Mouse (Mus musculus): ENCODE measurements around the gene Carmil2. TPM values are rescaled to one million over a fixed set of nuclear protein-coding genes. Genes with fewer than 3 reads are reported as not detected.

Gene Carmil2
- polyA plus RNA-seq, 2 experiments = 0.63 to 2.3 TPM

DNA sequence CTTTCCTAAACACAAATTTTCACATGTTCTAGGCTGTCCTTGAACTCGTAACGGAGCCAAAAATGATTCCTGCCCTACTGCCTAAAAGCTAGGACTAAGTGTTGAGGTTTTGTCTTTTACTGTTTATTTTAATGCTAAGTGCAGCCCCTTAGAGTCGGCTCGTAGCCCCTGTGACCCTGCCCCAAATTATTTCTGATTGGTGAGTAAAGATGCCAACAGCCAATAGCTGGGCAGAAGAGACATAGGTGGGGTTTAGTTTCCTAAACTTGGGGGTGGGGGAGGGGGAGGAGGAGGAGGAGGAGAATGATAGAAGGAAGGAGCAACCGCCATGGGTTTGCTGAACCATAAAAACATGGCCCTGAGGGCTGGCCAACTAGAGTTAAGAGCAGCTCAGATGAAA, 39.7 kb downstream of the Carmil2 start:
- no peak for TF ChIP-seq POLR2A (IDR thresholded peaks at IDR 0.05; ENCODE audit: borderline replicate concordance, extremely low read depth, insufficient read depth, insufficient read length)
- 73% methylated on average over 5 of the region's 5 CpGs for WGBS
- DNase-seq (ENCODE audit: low spot score) (no peak), ATAC-seq (ENCODE audit: low FRiP score, low read depth) (no peak)
- Histone ChIP-seq H3K27me3 (ENCODE audit: control insufficient read depth, insufficient read depth, low read length) (no peaks in the 10 kb centered on the region), H3K9me3 (ENCODE audit: control insufficient read depth, low read length) (no peaks in the 10 kb centered on the region), H3K27ac (replicated peaks; ENCODE audit: low read depth, low read length) (no peak overlapping the region), H3K4me2 (replicated peaks; ENCODE audit: low read depth, low read length, severe bottlenecking) (no peak overlapping the region), H3K9ac (ENCODE audit: low read depth, low read length, severe bottlenecking) (no peak overlapping the region), H3K4me1 (ENCODE audit: control insufficient read depth, insufficient read depth, low read length) (no peaks in the 10 kb centered on the region), H3K4me3 (replicated peaks; ENCODE audit: low read length) (no peak overlapping the region), H3K36me3 (ENCODE audit: control insufficient read depth, insufficient read depth, low read length) (peaks cover 37% of the 10 kb centered on the region)

DNA sequence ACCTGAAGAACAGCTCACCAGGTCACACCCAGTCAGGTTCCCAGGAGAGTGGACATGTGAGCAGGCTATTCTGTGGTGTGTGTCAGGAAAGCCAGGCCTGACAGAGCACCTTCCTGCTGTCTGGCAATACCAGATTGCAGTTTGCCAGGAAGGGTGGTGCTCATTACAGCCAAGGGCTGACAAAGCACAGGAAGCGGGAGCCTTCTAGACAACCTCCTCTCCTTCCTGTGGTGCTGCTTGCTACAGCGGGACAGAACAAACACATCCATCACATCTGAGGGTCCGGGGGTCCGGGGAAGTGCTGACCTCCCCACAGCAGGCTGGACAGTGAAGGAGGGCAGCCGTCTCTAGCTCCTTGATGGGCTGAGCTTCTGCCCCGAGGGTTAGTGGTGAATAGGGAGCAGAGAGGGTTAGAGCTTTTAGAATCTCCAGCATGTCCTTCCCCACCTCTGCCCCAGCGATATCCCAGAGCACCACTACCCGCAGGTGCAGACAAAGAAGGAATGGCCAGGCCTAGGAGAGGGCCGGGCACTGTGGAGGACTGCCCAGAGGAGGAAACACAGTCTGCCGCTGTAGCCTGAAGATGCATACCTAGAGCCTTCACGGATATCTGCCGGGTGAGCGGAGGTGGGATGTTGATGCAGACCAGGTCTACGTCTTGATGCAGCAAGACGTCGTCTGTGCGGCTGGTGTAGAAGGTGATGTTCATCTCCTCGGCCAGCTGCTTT, 41.5 kb downstream of the Carmil2 start:
- H3K27ac ChIP-seq (replicated peaks; ENCODE audit: low read depth, low read length) = no peak overlapping the region
- DNase-seq (ENCODE audit: low spot score) (peak; percentile 17), ATAC-seq (ENCODE audit: low FRiP score, low read depth) (no peak)
- H3K36me3 ChIP-seq (ENCODE audit: control insufficient read depth, insufficient read depth, low read length) = peaks cover 32% of the 10 kb centered on the region
- no peak overlapping the region for H3K4me3 ChIP-seq (replicated peaks; ENCODE audit: low read length)
- H3K4me2 ChIP-seq (replicated peaks; ENCODE audit: low read depth, low read length, severe bottlenecking) = no peak overlapping the region
- H3K9me3 ChIP-seq (ENCODE audit: control insufficient read depth, low read length) = no peaks in the 10 kb centered on the region
- no peak overlapping the region for H3K9ac ChIP-seq (ENCODE audit: low read depth, low read length, severe bottlenecking)
- no peaks in the 10 kb centered on the region for H3K27me3 ChIP-seq (ENCODE audit: control insufficient read depth, insufficient read depth, low read length)
- 89% methylated on average over 18 of the region's 18 CpGs for whole genome bisulfite sequencing
- H3K4me1 ChIP-seq (ENCODE audit: control insufficient read depth, insufficient read depth, low read length) = no peaks in the 10 kb centered on the region
- TF ChIP-seq POLR2A (IDR thresholded peaks at IDR 0.05; ENCODE audit: borderline replicate concordance, extremely low read depth, insufficient read depth, insufficient read length) = no peak

DNA sequence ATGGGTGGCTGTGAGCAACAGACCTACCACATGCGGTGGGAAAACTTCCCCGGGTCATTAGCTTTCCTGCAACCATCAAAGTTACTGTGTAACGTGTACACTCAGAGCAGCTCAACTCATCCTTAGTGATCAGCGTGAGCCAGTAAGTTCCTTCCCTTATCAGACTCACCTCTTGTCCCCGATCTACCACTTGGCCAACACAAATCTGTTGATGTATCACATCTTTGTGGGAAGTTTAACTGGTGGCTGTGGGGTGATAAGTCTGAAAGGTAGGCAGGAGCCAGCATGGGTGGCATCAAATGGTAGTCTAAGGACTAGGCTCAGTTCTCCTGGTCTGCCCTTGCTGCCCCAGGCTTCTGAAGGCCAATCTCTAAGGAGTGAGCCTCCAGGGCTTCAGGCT, 46.1 kb downstream of the Carmil2 start:
- H3K27me3 ChIP-seq (ENCODE audit: control insufficient read depth, insufficient read depth, low read length) = no peaks in the 10 kb centered on the region
- H3K27ac ChIP-seq (replicated peaks; ENCODE audit: low read depth, low read length) = no peak overlapping the region
- TF ChIP-seq POLR2A (IDR thresholded peaks at IDR 0.05; ENCODE audit: borderline replicate concordance, extremely low read depth, insufficient read depth, insufficient read length) = no peak
- H3K9me3 ChIP-seq (ENCODE audit: control insufficient read depth, low read length) = no peaks in the 10 kb centered on the region
- no peak overlapping the region for H3K4me3 ChIP-seq (replicated peaks; ENCODE audit: low read length)
- no peak overlapping the region for H3K9ac ChIP-seq (ENCODE audit: low read depth, low read length, severe bottlenecking)
- no peaks in the 10 kb centered on the region for H3K4me1 ChIP-seq (ENCODE audit: control insufficient read depth, insufficient read depth, low read length)
- ATAC-seq (ENCODE audit: low FRiP score, low read depth) (no peak), DNase-seq (ENCODE audit: low spot score) (no peak)
- no peak overlapping the region for H3K4me2 ChIP-seq (replicated peaks; ENCODE audit: low read depth, low read length, severe bottlenecking)
- peaks cover 9% of the 10 kb centered on the region for H3K36me3 ChIP-seq (ENCODE audit: control insufficient read depth, insufficient read depth, low read length)
- WGBS = 93% methylated on average over 5 of the region's 5 CpGs

DNA sequence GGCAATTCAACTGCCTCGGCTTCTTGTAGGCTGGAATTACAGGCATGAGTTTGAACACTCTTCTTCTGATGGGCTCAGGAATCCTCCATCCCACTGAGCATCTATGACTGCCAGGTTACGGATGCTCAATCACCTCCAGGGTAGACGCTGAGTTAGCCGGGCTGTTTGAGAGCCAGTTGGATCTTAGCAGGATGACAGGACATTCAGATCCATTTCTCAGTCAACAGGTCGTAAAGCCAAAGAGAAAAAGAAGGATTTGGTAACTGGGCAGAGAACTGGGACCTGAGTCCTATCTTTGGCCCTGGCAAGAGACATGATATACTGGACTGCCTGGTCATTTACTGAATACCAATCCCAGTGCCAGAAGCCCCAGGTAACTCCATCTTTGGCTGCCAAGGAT, 53.1 kb downstream of the Carmil2 start:
- Histone ChIP-seq H3K9me3 (ENCODE audit: control insufficient read depth, low read length) (no peaks in the 10 kb centered on the region), H3K27me3 (ENCODE audit: control insufficient read depth, insufficient read depth, low read length) (no peaks in the 10 kb centered on the region), H3K4me2 (replicated peaks; ENCODE audit: low read depth, low read length, severe bottlenecking) (no peak overlapping the region), H3K4me1 (ENCODE audit: control insufficient read depth, insufficient read depth, low read length) (peaks cover 6% of the 10 kb centered on the region; the same call in 1 of the 2 replicates), H3K36me3 (ENCODE audit: control insufficient read depth, insufficient read depth, low read length) (no peaks in the 10 kb centered on the region), H3K4me3 (replicated peaks; ENCODE audit: low read length) (no peak overlapping the region), H3K27ac (replicated peaks; ENCODE audit: low read depth, low read length) (no peak overlapping the region), H3K9ac (ENCODE audit: low read depth, low read length, severe bottlenecking) (no peak overlapping the region)
- WGBS = 85% methylated on average over 5 of the region's 5 CpGs
- DNase-seq (ENCODE audit: low spot score) = no peak
- TF ChIP-seq POLR2A (IDR thresholded peaks at IDR 0.05; ENCODE audit: borderline replicate concordance, extremely low read depth, insufficient read depth, insufficient read length) = no peak
- ATAC-seq (ENCODE audit: low FRiP score, low read depth) = no peak

DNA sequence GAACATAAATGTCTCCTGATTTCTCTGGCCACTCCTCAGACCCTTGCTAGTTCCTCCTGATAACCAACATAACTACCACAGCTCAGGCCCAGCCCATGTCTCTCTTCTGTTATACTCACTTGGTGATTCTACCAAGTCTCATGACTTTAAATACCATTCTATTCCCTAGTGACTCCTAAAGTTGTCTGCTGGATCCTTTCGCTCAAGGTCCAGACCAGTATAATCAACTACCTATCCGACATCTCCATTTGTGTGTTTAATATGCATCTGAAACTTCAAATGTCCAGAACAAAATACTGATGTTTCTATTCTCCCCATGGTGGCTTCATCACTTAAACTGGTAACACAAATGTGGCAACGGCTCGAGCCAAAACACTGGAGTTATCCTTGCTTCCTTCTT, 57.2 kb downstream of the Carmil2 start:
- WGBS = 80% methylated on average over 4 of the region's 4 CpGs
- Histone ChIP-seq H3K27ac (replicated peaks; ENCODE audit: low read depth, low read length) (no peak overlapping the region), H3K9me3 (ENCODE audit: control insufficient read depth, low read length) (no peaks in the 10 kb centered on the region), H3K4me3 (replicated peaks; ENCODE audit: low read length) (no peak overlapping the region), H3K4me2 (replicated peaks; ENCODE audit: low read depth, low read length, severe bottlenecking) (no peak overlapping the region), H3K36me3 (ENCODE audit: control insufficient read depth, insufficient read depth, low read length) (no peaks in the 10 kb centered on the region), H3K9ac (ENCODE audit: low read depth, low read length, severe bottlenecking) (no peak overlapping the region), H3K4me1 (ENCODE audit: control insufficient read depth, insufficient read depth, low read length) (peaks cover 6% of the 10 kb centered on the region; the same call in 1 of the 2 replicates), H3K27me3 (ENCODE audit: control insufficient read depth, insufficient read depth, low read length) (no peaks in the 10 kb centered on the region)
- TF ChIP-seq POLR2A (IDR thresholded peaks at IDR 0.05; ENCODE audit: borderline replicate concordance, extremely low read depth, insufficient read depth, insufficient read length) = no peak
- DNase-seq (ENCODE audit: low spot score) = peak; percentile 36
- no peak for ATAC-seq (ENCODE audit: low FRiP score, low read depth)

Other genes starting within 250 kb of the Carmil2 start
- gene Tppp3, start 214.7 kb upstream of the Carmil2 start, polyA plus RNA-seq (2012; rRNA removed) = 107 and 130 TPM in 2 replicates
- gene Tppp3, start 214.7 kb upstream of the Carmil2 start, polyA plus RNA-seq (2014; fragmentation: Nextera tagmentation; extraction: Ambion mirVana) = 123 and 164 TPM in 2 replicates
- gene Zdhhc1, start 189.4 kb upstream of the Carmil2 start, polyA plus RNA-seq (2012; rRNA removed) = 72.3 and 90.2 TPM in 2 replicates
- gene Zdhhc1, start 189.4 kb upstream of the Carmil2 start, polyA plus RNA-seq (2014; fragmentation: Nextera tagmentation; extraction: Ambion mirVana) = 36.8 and 42.9 TPM in 2 replicates
- gene Hsd11b2, start 167.5 kb upstream of the Carmil2 start, polyA plus RNA-seq (2012; rRNA removed) = 3.3 and 6.4 TPM in 2 replicates
- 1.7 and 2.2 TPM in 2 replicates for gene Hsd11b2, start 167.5 kb upstream of the Carmil2 start, polyA plus RNA-seq (2014; fragmentation: Nextera tagmentation; extraction: Ambion mirVana)
- gene Atp6v0d1, start 120.2 kb upstream of the Carmil2 start, polyA plus RNA-seq (2012; rRNA removed) = 98.9 and 105 TPM in 2 replicates
- gene Atp6v0d1, start 120.2 kb upstream of the Carmil2 start, polyA plus RNA-seq (2014; fragmentation: Nextera tagmentation; extraction: Ambion mirVana) = 91.2 and 93.2 TPM in 2 replicates
- gene Ripor1, start 81.0 kb upstream of the Carmil2 start, polyA plus RNA-seq (2012; rRNA removed) = 25.0 and 34.3 TPM in 2 replicates
- 18.7 and 22.1 TPM in 2 replicates for gene Ripor1, start 81.0 kb upstream of the Carmil2 start, polyA plus RNA-seq (2014; fragmentation: Nextera tagmentation; extraction: Ambion mirVana)
- gene Ctcf, start 49.7 kb upstream of the Carmil2 start, polyA plus RNA-seq (2012; rRNA removed) = 39.1 and 48.1 TPM in 2 replicates
- 97.8 and 107 TPM in 2 replicates for gene Ctcf, start 49.7 kb upstream of the Carmil2 start, polyA plus RNA-seq (2014; fragmentation: Nextera tagmentation; extraction: Ambion mirVana)
- gene Agrp, start 48.9 kb upstream of the Carmil2 start, polyA plus RNA-seq (2012; rRNA removed) = 1.0 and 1.7 TPM in 2 replicates
- gene Agrp, start 48.9 kb upstream of the Carmil2 start, polyA plus RNA-seq (2014; fragmentation: Nextera tagmentation; extraction: Ambion mirVana) = 2.5 and 2.6 TPM in 2 replicates
- 52.8 and 68.4 TPM in 2 replicates for gene Acd, start 14.8 kb downstream of the Carmil2 start, polyA plus RNA-seq (2012; rRNA removed)
- 62.0 and 72.1 TPM in 2 replicates for gene Acd, start 14.8 kb downstream of the Carmil2 start, polyA plus RNA-seq (2014; fragmentation: Nextera tagmentation; extraction: Ambion mirVana)
- gene Pard6a, start 14.9 kb downstream of the Carmil2 start, polyA plus RNA-seq (2012; rRNA removed) = 17.9 and 28.4 TPM in 2 replicates
- gene Pard6a, start 14.9 kb downstream of the Carmil2 start, polyA plus RNA-seq (2014; fragmentation: Nextera tagmentation; extraction: Ambion mirVana) = 18.4 and 19.3 TPM in 2 replicates
- gene 4933405L10Rik, start 21.4 kb downstream of the Carmil2 start, polyA plus RNA-seq (2012; rRNA removed) = 0.18 TPM in 1 of 2 replicates, not detected in the other
- 0.29 TPM in 1 of 2 replicates, not detected in the other for gene 4933405L10Rik, start 21.4 kb downstream of the Carmil2 start, polyA plus RNA-seq (2014; fragmentation: Nextera tagmentation; extraction: Ambion mirVana)
- gene Enkd1, start 21.9 kb downstream of the Carmil2 start, polyA plus RNA-seq (2012; rRNA removed) = 43.3 and 45.4 TPM in 2 replicates
- 19.8 and 22.8 TPM in 2 replicates for gene Enkd1, start 21.9 kb downstream of the Carmil2 start, polyA plus RNA-seq (2014; fragmentation: Nextera tagmentation; extraction: Ambion mirVana)
- gene Gfod2, start 72.4 kb downstream of the Carmil2 start, polyA plus RNA-seq (2012; rRNA removed) = 10.5 and 11.7 TPM in 2 replicates
- gene Gfod2, start 72.4 kb downstream of the Carmil2 start, polyA plus RNA-seq (2014; fragmentation: Nextera tagmentation; extraction: Ambion mirVana) = 13.6 and 17.7 TPM in 2 replicates
- gene Ranbp10, start 141.1 kb downstream of the Carmil2 start, polyA plus RNA-seq (2012; rRNA removed) = 31.3 and 37.4 TPM in 2 replicates
- 12.2 and 15.0 TPM in 2 replicates for gene Ranbp10, start 141.1 kb downstream of the Carmil2 start, polyA plus RNA-seq (2014; fragmentation: Nextera tagmentation; extraction: Ambion mirVana)
- 0.06 and 0.19 TPM in 2 replicates for gene Tsnaxip1, start 141.5 kb downstream of the Carmil2 start, polyA plus RNA-seq (2012; rRNA removed)
- gene Tsnaxip1, start 141.5 kb downstream of the Carmil2 start, polyA plus RNA-seq (2014; fragmentation: Nextera tagmentation; extraction: Ambion mirVana) = 0.18 and 0.62 TPM in 2 replicates
- gene Cenpt, start 167.0 kb downstream of the Carmil2 start, polyA plus RNA-seq (2012; rRNA removed) = 92.2 and 98.0 TPM in 2 replicates
- gene Cenpt, start 167.0 kb downstream of the Carmil2 start, polyA plus RNA-seq (2014; fragmentation: Nextera tagmentation; extraction: Ambion mirVana) = 41.5 and 45.7 TPM in 2 replicates
- 70.7 and 83.1 TPM in 2 replicates for gene Thap11, start 168.9 kb downstream of the Carmil2 start, polyA plus RNA-seq (2012; rRNA removed)
- 62.5 and 68.4 TPM in 2 replicates for gene Thap11, start 168.9 kb downstream of the Carmil2 start, polyA plus RNA-seq (2014; fragmentation: Nextera tagmentation; extraction: Ambion mirVana)
- 239 and 249 TPM in 2 replicates for gene Nutf2, start 174.3 kb downstream of the Carmil2 start, polyA plus RNA-seq (2012; rRNA removed)
- gene Nutf2, start 174.3 kb downstream of the Carmil2 start, polyA plus RNA-seq (2014; fragmentation: Nextera tagmentation; extraction: Ambion mirVana) = 259 and 271 TPM in 2 replicates
- gene Edc4, start 194.6 kb downstream of the Carmil2 start, polyA plus RNA-seq (2012; rRNA removed) = 91.8 and 127 TPM in 2 replicates
- 39.6 and 49.1 TPM in 2 replicates for gene Edc4, start 194.6 kb downstream of the Carmil2 start, polyA plus RNA-seq (2014; fragmentation: Nextera tagmentation; extraction: Ambion mirVana)
- gene Nrn1l, start 207.3 kb downstream of the Carmil2 start, polyA plus RNA-seq (2012; rRNA removed) = 2.2 TPM in 2 replicates
- gene Nrn1l, start 207.3 kb downstream of the Carmil2 start, polyA plus RNA-seq (2014; fragmentation: Nextera tagmentation; extraction: Ambion mirVana) = 0.45 and 1.1 TPM in 2 replicates
- gene Pskh1, start 214.2 kb downstream of the Carmil2 start, polyA plus RNA-seq (2012; rRNA removed) = 57.2 and 82.7 TPM in 2 replicates
- gene Pskh1, start 214.2 kb downstream of the Carmil2 start, polyA plus RNA-seq (2014; fragmentation: Nextera tagmentation; extraction: Ambion mirVana) = 33.1 and 37.6 TPM in 2 replicates
- 4.1 and 5.7 TPM in 2 replicates for gene Ctrl, start 247.6 kb downstream of the Carmil2 start, polyA plus RNA-seq (2012; rRNA removed)
- gene Ctrl, start 247.6 kb downstream of the Carmil2 start, polyA plus RNA-seq (2014; fragmentation: Nextera tagmentation; extraction: Ambion mirVana) = 0.88 and 1.7 TPM in 2 replicates